Mouse (Mus musculus): Measurements from ENCODE around the gene Fubp1. TPM values are rescaled to one million over a fixed set of nuclear protein-coding genes. Genes with fewer than 3 reads are reported as not detected.
A peak's percentile ranks its signal among the peaks of the same experiment; 100 is the strongest.

Gene Fubp1
- polyA plus RNA-seq, 1 experiment from 2014 or later = 74.9 TPM

- Histone ChIP-seq H3K4me3 (ENCODE audit: low read depth, low read length) (no peak overlapping the region), H3K36me3 (ENCODE audit: insufficient read depth, low read length) (no peaks in the 10 kb centered on the region), H3K9ac (replicated peaks; ENCODE audit: low read depth) (no peak overlapping the region), H3K27me3 (replicated peaks; ENCODE audit: insufficient read depth, low read length) (0 out of 2 replicates have a peak, but pooled peaks cover 3% of the 10 kb centered on the region), H3K4me2 (replicated peaks; ENCODE audit: low read depth, low read length) (peak overlapping the region; percentile 34), H3K9me3 (ENCODE audit: low read length) (no peaks in the 10 kb centered on the region), H3K27ac (ENCODE audit: low read length) (no peak overlapping the region), H3K4me1 (ENCODE audit: insufficient read depth, low read depth, low read length) (no peaks in the 10 kb centered on the region; the same call in 1 of the 2 replicates)
- WGBS = 35% methylated on average over 26 of the region's 29 CpGs
- no peak for TF ChIP-seq CTCF (IDR thresholded peaks at IDR 0.05)
- no peak for TF ChIP-seq EP300 (IDR thresholded peaks at IDR 0.05)
- DNase-seq (ENCODE audit: low spot score) (peak; percentile 45), ATAC-seq (no peak)
These were observed 43.3 kb upstream of the Fubp1 start for GRCm38 (mm10) chr3:152166699-152167451.

GRCm38 (mm10) chr3:152168007-152168406 is 42.2 kb upstream of the Fubp1 start:
- no peak overlapping the region for H3K4me3 ChIP-seq (ENCODE audit: low read depth, low read length)
- TF ChIP-seq CTCF (IDR thresholded peaks at IDR 0.05) = no peak
- no peak for TF ChIP-seq EP300 (IDR thresholded peaks at IDR 0.05)
- 0 out of 2 replicates have a peak, but pooled peaks cover 3% of the 10 kb centered on the region for H3K27me3 ChIP-seq (replicated peaks; ENCODE audit: insufficient read depth, low read length)
- ATAC-seq = no peak
- WGBS = 95% methylated on average over 10 of the region's 10 CpGs
- H3K36me3 ChIP-seq (ENCODE audit: insufficient read depth, low read length) = no peaks in the 10 kb centered on the region
- H3K9ac ChIP-seq (replicated peaks; ENCODE audit: low read depth) = no peak overlapping the region
- no peak for DNase-seq (ENCODE audit: low spot score)
- no peaks in the 10 kb centered on the region for H3K9me3 ChIP-seq (ENCODE audit: low read length)
- no peak overlapping the region for H3K4me2 ChIP-seq (replicated peaks; ENCODE audit: low read depth, low read length)
- no peak overlapping the region for H3K27ac ChIP-seq (ENCODE audit: low read length)
- H3K4me1 ChIP-seq (ENCODE audit: insufficient read depth, low read depth, low read length) = no peaks in the 10 kb centered on the region; the same call in 1 of the 2 replicates

- Histone ChIP-seq H3K36me3 (ENCODE audit: insufficient read depth, low read length) (no peaks in the 10 kb centered on the region), H3K4me1 (ENCODE audit: insufficient read depth, low read depth, low read length) (no peaks in the 10 kb centered on the region; the same call in 1 of the 2 replicates), H3K27ac (ENCODE audit: low read length) (0 out of 2 replicates have a peak overlapping the region, but pooled peaks have one; percentile 38), H3K4me2 (replicated peaks; ENCODE audit: low read depth, low read length) (no peak overlapping the region), H3K27me3 (replicated peaks; ENCODE audit: insufficient read depth, low read length) (0 out of 2 replicates have a peak, but pooled peaks cover 2% of the 10 kb centered on the region), H3K9ac (replicated peaks; ENCODE audit: low read depth) (no peak overlapping the region), H3K9me3 (ENCODE audit: low read length) (no peaks in the 10 kb centered on the region), H3K4me3 (ENCODE audit: low read depth, low read length) (no peak overlapping the region)
- TF ChIP-seq EP300 (IDR thresholded peaks at IDR 0.05) = peak; percentile 88
- TF ChIP-seq CTCF (IDR thresholded peaks at IDR 0.05) = no peak
- ATAC-seq (peak; percentile 59), DNase-seq (ENCODE audit: low spot score) (peak; percentile 83)
- WGBS = 5% methylated on average over 1 of the region's 1 CpGs
These were observed 39.8 kb upstream of the Fubp1 start for GRCm38 (mm10) chr3:152170407-152170806.

- Histone ChIP-seq H3K27me3 (replicated peaks; ENCODE audit: insufficient read depth, low read length) (no peaks in the 10 kb centered on the region), H3K4me1 (ENCODE audit: insufficient read depth, low read depth, low read length) (no peaks in the 10 kb centered on the region; the same call in 1 of the 2 replicates), H3K36me3 (ENCODE audit: insufficient read depth, low read length) (no peaks in the 10 kb centered on the region), H3K27ac (ENCODE audit: low read length) (0 out of 2 replicates have a peak overlapping the region, but pooled peaks have one; percentile 38), H3K9me3 (ENCODE audit: low read length) (no peaks in the 10 kb centered on the region), H3K4me2 (replicated peaks; ENCODE audit: low read depth, low read length) (no peak overlapping the region), H3K9ac (replicated peaks; ENCODE audit: low read depth) (no peak overlapping the region), H3K4me3 (ENCODE audit: low read depth, low read length) (no peak overlapping the region)
- DNase-seq (ENCODE audit: low spot score) (peak; percentile 41), ATAC-seq (0 out of 2 replicates have a peak, but pooled peaks have one; percentile 8)
- 50% methylated on average over 2 of the region's 2 CpGs for WGBS
- TF ChIP-seq EP300 (IDR thresholded peaks at IDR 0.05) (peak; percentile 68; the same call in 1 of the 2 replicates), CTCF (IDR thresholded peaks at IDR 0.05) (no peak)
These were observed 39.0 kb upstream of the Fubp1 start for GRCm38 (mm10) chr3:152171236-152171635.

GRCm38 (mm10) chr3:152171862-152172261 is 38.4 kb upstream of the Fubp1 start:
- Histone ChIP-seq H3K9ac (replicated peaks; ENCODE audit: low read depth) (no peak overlapping the region), H3K4me3 (ENCODE audit: low read depth, low read length) (no peak overlapping the region), H3K9me3 (ENCODE audit: low read length) (no peaks in the 10 kb centered on the region), H3K27ac (ENCODE audit: low read length) (no peak overlapping the region), H3K4me1 (ENCODE audit: insufficient read depth, low read depth, low read length) (no peaks in the 10 kb centered on the region; the same call in 1 of the 2 replicates), H3K36me3 (ENCODE audit: insufficient read depth, low read length) (no peaks in the 10 kb centered on the region), H3K27me3 (replicated peaks; ENCODE audit: insufficient read depth, low read length) (no peaks in the 10 kb centered on the region), H3K4me2 (replicated peaks; ENCODE audit: low read depth, low read length) (no peak overlapping the region)
- ATAC-seq (peak; percentile 38), DNase-seq (ENCODE audit: low spot score) (peak; percentile 53)
- TF ChIP-seq CTCF (IDR thresholded peaks at IDR 0.05) = peak; percentile 53
- no peak for TF ChIP-seq EP300 (IDR thresholded peaks at IDR 0.05)
- WGBS = 43% methylated on average over 7 of the region's 7 CpGs

- 32% methylated on average over 7 of the region's 7 CpGs for WGBS
- TF ChIP-seq EP300 (IDR thresholded peaks at IDR 0.05) (no peak), CTCF (IDR thresholded peaks at IDR 0.05) (no peak)
- no peaks in the 10 kb centered on the region for H3K9me3 ChIP-seq (ENCODE audit: low read length)
- no peaks in the 10 kb centered on the region; the same call in 1 of the 2 replicates for H3K4me1 ChIP-seq (ENCODE audit: insufficient read depth, low read depth, low read length)
- ATAC-seq (peak; percentile 64), DNase-seq (ENCODE audit: low spot score) (peak; percentile 78)
- H3K9ac ChIP-seq (replicated peaks; ENCODE audit: low read depth) = no peak overlapping the region
- H3K27me3 ChIP-seq (replicated peaks; ENCODE audit: insufficient read depth, low read length) = no peaks in the 10 kb centered on the region
- H3K27ac ChIP-seq (ENCODE audit: low read length) = no peak overlapping the region
- H3K4me3 ChIP-seq (ENCODE audit: low read depth, low read length) = no peak overlapping the region
- no peaks in the 10 kb centered on the region for H3K36me3 ChIP-seq (ENCODE audit: insufficient read depth, low read length)
- H3K4me2 ChIP-seq (replicated peaks; ENCODE audit: low read depth, low read length) = no peak overlapping the region
These were observed 37.8 kb upstream of the Fubp1 start for GRCm38 (mm10) chr3:152172322-152172935.
